Mouse (Mus musculus): ENCODE measurements at regions not wholly inside any gene's neighbourhood (a gene's known extent, or its start where the extent isn't known, plus 50 kb on each side); places are given as distances from the start of the nearest gene placed in this dataset.
"Not testable (repeated sequence)": the region's sequence is repeated elsewhere in the genome, so short reads cannot be mapped to it uniquely, and the experiment has no call there.

- in situ Hi-C loops (cut with MboI; ENCODE audit: low pct_unique_long_range_greater_than_20kb in 1 of 2, low sequenced_read_pairs in 2 of 2, unreplicated experiment in 1 of 2) = loop anchor here in 1 of 2 experiments (10.0 kb wide), 1 partner anchor 201 kb away; no protein-coding TSS in a partner anchor
Observed at GRCm38 (mm10) chr16:50533881-50534280, 57.1 kb downstream of the Ccdc54 start.

GRCm38 (mm10) chr16:50529511-50530416 lies 61.2 kb downstream of the Ccdc54 start:
- in situ Hi-C loops (cut with MboI; ENCODE audit: low pct_unique_long_range_greater_than_20kb in 1 of 2, low sequenced_read_pairs in 2 of 2, unreplicated experiment in 1 of 2) = loop anchor here in 1 of 2 experiments (10.0 kb wide), 1 partner anchor 205 kb away; no protein-coding TSS in a partner anchor

GRCm38 (mm10) chr16:50528677-50529510 lies 62.1 kb downstream of the Ccdc54 start:
- in situ Hi-C loops (cut with MboI; ENCODE audit: low pct_unique_long_range_greater_than_20kb in 1 of 2, low sequenced_read_pairs in 2 of 2, unreplicated experiment in 1 of 2) = no loop called here

GRCm38 (mm10) chr16:50528355-50528676 lies 62.6 kb downstream of the Ccdc54 start:
- in situ Hi-C loops (cut with MboI; ENCODE audit: low pct_unique_long_range_greater_than_20kb in 1 of 2, low sequenced_read_pairs in 2 of 2, unreplicated experiment in 1 of 2) = no loop called here

GRCm38 (mm10) chr16:50526930-50527329 lies 64.0 kb downstream of the Ccdc54 start:
- in situ Hi-C loops (cut with MboI; ENCODE audit: low pct_unique_long_range_greater_than_20kb in 1 of 2, low sequenced_read_pairs in 2 of 2, unreplicated experiment in 1 of 2) = not testable (repeated sequence)

GRCm38 (mm10) chr16:50525934-50526366 lies 65.0 kb downstream of the Ccdc54 start:
- in situ Hi-C loops (cut with MboI; ENCODE audit: low pct_unique_long_range_greater_than_20kb in 1 of 2, low sequenced_read_pairs in 2 of 2, unreplicated experiment in 1 of 2) = no loop called here

GRCm38 (mm10) chr16:50525504-50525903 lies 65.5 kb downstream of the Ccdc54 start:
- in situ Hi-C loops (cut with MboI; ENCODE audit: low pct_unique_long_range_greater_than_20kb in 1 of 2, low sequenced_read_pairs in 2 of 2, unreplicated experiment in 1 of 2) = no loop called here

GRCm38 (mm10) chr16:50519610-50520009 lies 71.3 kb downstream of the Ccdc54 start:
- in situ Hi-C loops (cut with MboI; ENCODE audit: low pct_unique_long_range_greater_than_20kb in 1 of 2, low sequenced_read_pairs in 2 of 2, unreplicated experiment in 1 of 2) = no loop called here

GRCm38 (mm10) chr16:50516579-50516978 lies 74.4 kb downstream of the Ccdc54 start:
- in situ Hi-C loops (cut with MboI; ENCODE audit: low pct_unique_long_range_greater_than_20kb in 1 of 2, low sequenced_read_pairs in 2 of 2, unreplicated experiment in 1 of 2) = no loop called here

- in situ Hi-C loops (cut with MboI; ENCODE audit: low pct_unique_long_range_greater_than_20kb in 1 of 2, low sequenced_read_pairs in 2 of 2, unreplicated experiment in 1 of 2) = no loop called here
Observed at GRCm38 (mm10) chr16:50515039-50515438, 75.9 kb downstream of the Ccdc54 start.

- in situ Hi-C loops (cut with MboI; ENCODE audit: low pct_unique_long_range_greater_than_20kb in 1 of 2, low sequenced_read_pairs in 2 of 2, unreplicated experiment in 1 of 2) = no loop called here
Observed at GRCm38 (mm10) chr16:50512080-50512479, 78.9 kb downstream of the Ccdc54 start.

- in situ Hi-C loops (cut with MboI; ENCODE audit: low pct_unique_long_range_greater_than_20kb in 1 of 2, low sequenced_read_pairs in 2 of 2, unreplicated experiment in 1 of 2) = no loop called here
Observed at GRCm38 (mm10) chr16:50509529-50509895, 77.3 kb upstream of the Bbx start.

GRCm38 (mm10) chr16:50508673-50509528 lies 76.7 kb upstream of the Bbx start:
- in situ Hi-C loops (cut with MboI; ENCODE audit: low pct_unique_long_range_greater_than_20kb in 1 of 2, low sequenced_read_pairs in 2 of 2, unreplicated experiment in 1 of 2) = no loop called here

- in situ Hi-C loops (cut with MboI; ENCODE audit: low pct_unique_long_range_greater_than_20kb in 1 of 2, low sequenced_read_pairs in 2 of 2, unreplicated experiment in 1 of 2) = no loop called here
Observed at GRCm38 (mm10) chr16:50504619-50505018, 72.4 kb upstream of the Bbx start.

GRCm38 (mm10) chr16:50498909-50499308 lies 66.7 kb upstream of the Bbx start:
- in situ Hi-C loops (cut with MboI; ENCODE audit: low pct_unique_long_range_greater_than_20kb in 1 of 2, low sequenced_read_pairs in 2 of 2, unreplicated experiment in 1 of 2) = no loop called here

- in situ Hi-C loops (cut with MboI; ENCODE audit: low pct_unique_long_range_greater_than_20kb in 1 of 2, low sequenced_read_pairs in 2 of 2, unreplicated experiment in 1 of 2) = no loop called here
Observed at GRCm38 (mm10) chr16:50493662-50494061, 61.5 kb upstream of the Bbx start.

GRCm38 (mm10) chr16:50489244-50489643 lies 57.1 kb upstream of the Bbx start:
- in situ Hi-C loops (cut with MboI; ENCODE audit: low pct_unique_long_range_greater_than_20kb in 1 of 2, low sequenced_read_pairs in 2 of 2, unreplicated experiment in 1 of 2) = no loop called here

GRCm38 (mm10) chr16:50482360-50482786 lies 50.2 kb upstream of the Bbx start:
- in situ Hi-C loops (cut with MboI; ENCODE audit: low pct_unique_long_range_greater_than_20kb in 1 of 2, low sequenced_read_pairs in 2 of 2, unreplicated experiment in 1 of 2) = no loop called here
